Mouse (Mus musculus) small intestine, adult 2 months (tissue): Measurements from ENCODE around the gene Gm10663. TPM values are rescaled to one million over a fixed set of nuclear protein-coding genes. Genes with fewer than 3 reads are reported as not detected.

Source experiments
- H3K27ac ChIP-seq: fragments of 200-500 bp; 2 replicates; pipeline ENCODE4 v1.5.1; 2012; ENCODE audit warnings: low read depth, low read length, control low read depth, inconsistent platforms; ENCODE audit not compliant: insufficient read depth
- H3K27me3 ChIP-seq: fragments of 200-500 bp; 2 replicates; pipeline ENCODE4 v1.6.1; 2012; ENCODE audit warnings: mild to moderate bottlenecking, moderate library complexity, low read length, inconsistent platforms; ENCODE audit not compliant: control insufficient read depth, insufficient read depth
- H3K36me3 ChIP-seq: fragments of 200-500 bp; 2 replicates; pipeline ENCODE4 v1.6.1; 2012; ENCODE audit warnings: mild to moderate bottlenecking, low read length, control low read depth, inconsistent platforms; ENCODE audit not compliant: control insufficient read depth, insufficient read depth
- H3K4me1 ChIP-seq: fragments of 200-500 bp; 2 replicates; pipeline ENCODE4 v1.6.1; 2012; ENCODE audit warnings: low read length, inconsistent platforms, mixed read lengths; ENCODE audit not compliant: control insufficient read depth, insufficient read depth, insufficient read length
- H3K4me3 ChIP-seq: fragments of 200-500 bp; 2 replicates; pipeline ENCODE4 v1.5.1; 2012; ENCODE audit warnings: low read depth, mild to moderate bottlenecking, control low read depth, inconsistent platforms, low read length, moderate library complexity
- CTCF ChIP-seq: fragments of 200-500 bp; IDR thresholded peaks from 2 replicates; pipeline ENCODE4 v1.5.1; 2012; ENCODE audit warnings: low read depth, mild to moderate bottlenecking, control low read depth, inconsistent platforms, low read length, moderate library complexity, mixed read lengths; ENCODE audit not compliant: insufficient replicate concordance, insufficient read length; ENCODE audit errors: extremely low read depth
- POLR2A ChIP-seq: fragments of 200-500 bp; IDR thresholded peaks from 2 replicates; pipeline ENCODE4 v1.6.1; 2012; ENCODE audit warnings: low read depth, mild to moderate bottlenecking, control low read depth, inconsistent platforms, low read length, moderate library complexity
- WGBS: fragments of 180-500 bp; shearing (Covaris S2); methylation state at CpG from one replicate; pipeline ENCODE4 v1.1.7; 2018; 5-methylcytosine and 5-hydroxymethylcytosine counted together
- polyA plus RNA-seq: library from polyadenylated mRNA; depleted of rRNA; stranded (reverse); fragments of >200 nt; gene quantifications from 2 replicates; pipeline ENCODE4 v1.2.3, GENCODE M21; 2012; rRNA removed

Gm10663 gene
- polyA plus RNA-seq, 1 experiment, result not detected

- 92% methylated on average over 25 of the region's 25 CpGs for WGBS
- H3K4me1 ChIP-seq, result 0 out of 2 replicates have a peak, but pooled peaks cover 2% of the 10 kb centered on the region
- H3K27ac ChIP-seq, result no peak overlapping the region
- peaks cover 18% of the 10 kb centered on the region for H3K36me3 ChIP-seq
- TF ChIP-seq POLR2A (no peak), CTCF (no peak)
- no peak overlapping the region for H3K4me3 ChIP-seq
- H3K27me3 ChIP-seq, result no peaks in the 10 kb centered on the region
Observed at GRCm38 (mm10) chr8:65107936-65108718, 33.3 kb downstream of the Gm10663 start.

DNA sequence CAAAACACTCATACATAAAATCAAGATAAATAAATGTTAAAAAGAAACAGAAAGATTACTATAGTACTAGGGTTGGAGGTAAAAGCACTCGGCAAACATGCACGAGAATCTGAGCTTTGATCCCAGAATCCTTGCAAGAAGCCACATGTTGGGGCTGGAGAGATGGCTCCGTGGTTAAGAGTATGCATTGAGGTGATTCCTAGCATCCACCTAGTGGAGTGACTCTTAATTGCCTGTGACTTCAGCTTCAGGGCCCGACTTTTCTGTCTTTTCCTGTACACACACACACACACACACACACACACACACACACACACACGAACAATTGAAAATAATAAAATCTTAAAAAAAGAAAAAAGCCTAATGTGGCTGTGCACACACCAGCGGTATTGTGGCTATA, 34.1 kb downstream of the Gm10663 start:
- WGBS, result 71% methylated on average over 6 of the region's 6 CpGs
- no peaks in the 10 kb centered on the region for H3K27me3 ChIP-seq

DNA sequence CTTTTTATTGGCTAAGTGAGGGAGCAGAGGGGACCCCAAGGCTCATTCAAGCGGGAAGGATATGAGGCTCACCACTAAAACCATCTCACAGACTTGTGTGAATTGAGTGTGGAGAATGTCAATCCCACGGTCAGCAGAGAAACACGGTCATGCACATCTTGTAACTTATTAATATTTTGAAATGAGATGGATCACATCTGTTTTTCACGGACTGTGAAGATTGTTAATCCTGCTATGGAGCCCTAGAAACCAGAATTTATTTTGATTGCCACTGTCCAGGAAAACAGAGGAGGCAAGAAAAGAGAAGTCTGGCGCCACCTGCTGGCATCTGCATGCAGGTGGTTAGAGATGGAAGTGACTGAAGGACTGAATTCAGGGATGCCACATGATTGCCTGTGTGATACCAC, 35.5 kb downstream of the Gm10663 start:
- Histone ChIP-seq H3K36me3 (peaks cover 6% of the 10 kb centered on the region), H3K27me3 (no peaks in the 10 kb centered on the region), H3K4me1 (0 out of 2 replicates have a peak, but pooled peaks cover 2% of the 10 kb centered on the region), H3K4me3 (no peak overlapping the region), H3K27ac (no peak overlapping the region)
- 51% methylated on average over 5 of the region's 5 CpGs for WGBS
- TF ChIP-seq CTCF (peak; percentile 77; the same call in 1 of the 2 replicates), POLR2A (no peak)

More for the DNA sequence above, 34.1 kb downstream of the Gm10663 start:
- Histone ChIP-seq H3K4me1 (0 out of 2 replicates have a peak, but pooled peaks cover 2% of the 10 kb centered on the region), H3K27ac (no peak overlapping the region), H3K4me3 (no peak overlapping the region), H3K36me3 (peaks cover 13% of the 10 kb centered on the region)
- TF ChIP-seq POLR2A, result no peak
- TF ChIP-seq CTCF, result no peak

GRCm38 (mm10) chr8:65112092-65112491, 37.3 kb downstream of the Gm10663 start:
- no peak overlapping the region for H3K4me3 ChIP-seq
- WGBS, result 53% methylated on average over 6 of the region's 6 CpGs
- no peak for TF ChIP-seq CTCF
- TF ChIP-seq POLR2A, result no peak
- peaks cover 3% of the 10 kb centered on the region; the same call in 1 of the 2 replicates for H3K36me3 ChIP-seq
- H3K27me3 ChIP-seq, result no peaks in the 10 kb centered on the region
- 0 out of 2 replicates have a peak, but pooled peaks cover 2% of the 10 kb centered on the region for H3K4me1 ChIP-seq
- H3K27ac ChIP-seq, result no peak overlapping the region

DNA sequence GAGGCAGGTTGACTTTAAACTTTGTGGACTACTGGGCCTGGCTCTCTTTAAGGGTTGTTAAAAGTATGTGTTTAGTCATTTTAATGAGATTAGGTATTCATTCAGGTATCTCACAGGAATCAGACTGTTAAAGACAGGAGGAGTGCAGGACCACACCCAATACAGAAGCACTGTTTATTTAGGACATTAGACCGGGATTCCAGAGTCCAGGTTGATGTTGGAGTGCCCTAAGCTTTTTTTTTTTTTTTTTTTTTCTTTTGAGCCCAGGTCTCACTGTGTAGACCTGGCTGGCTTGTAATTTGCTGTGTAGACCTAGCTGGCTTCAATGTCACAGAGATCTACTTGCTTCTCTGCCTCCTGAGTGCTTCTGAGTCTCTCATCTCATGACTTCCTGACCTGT, 51.2 kb downstream of the Gm10663 start:
- Histone ChIP-seq H3K27me3 (no peaks in the 10 kb centered on the region), H3K27ac (peak overlapping the region; percentile 99), H3K36me3 (0 out of 2 replicates have a peak, but pooled peaks cover 2% of the 10 kb centered on the region), H3K4me3 (peak overlapping the region; percentile 24; the same call in 1 of the 2 replicates), H3K4me1 (no peaks in the 10 kb centered on the region)
- TF ChIP-seq CTCF (no peak), POLR2A (no peak)
- 26% methylated on average over 1 of the region's 1 CpGs for WGBS

DNA sequence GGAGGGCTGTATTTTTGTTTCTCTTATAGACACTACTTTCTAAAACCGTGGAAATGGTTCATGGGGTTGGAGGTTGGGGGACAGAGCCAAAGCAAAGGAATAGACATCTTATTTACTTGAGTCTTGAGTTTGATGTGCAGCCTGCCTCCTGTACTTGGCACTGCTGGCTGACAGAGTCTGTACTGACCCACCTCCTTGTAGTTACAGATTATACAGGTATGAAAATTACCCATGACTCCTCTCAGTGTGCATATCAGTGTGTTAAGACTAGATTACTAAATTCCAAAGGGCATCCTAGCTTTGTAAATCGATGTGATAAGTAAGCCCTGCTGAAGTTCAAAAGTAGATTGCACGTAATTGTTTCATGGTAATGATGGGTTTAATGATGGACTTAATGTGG, 51.6 kb downstream of the Gm10663 start:
- peak overlapping the region; percentile 24; the same call in 1 of the 2 replicates for H3K4me3 ChIP-seq
- H3K27ac ChIP-seq, result peak overlapping the region; percentile 99
- no peaks in the 10 kb centered on the region for H3K4me1 ChIP-seq
- TF ChIP-seq POLR2A, result no peak
- no peak for TF ChIP-seq CTCF
- WGBS, result 28% methylated on average over 3 of the region's 3 CpGs
- H3K27me3 ChIP-seq, result no peaks in the 10 kb centered on the region
- 0 out of 2 replicates have a peak, but pooled peaks cover 2% of the 10 kb centered on the region for H3K36me3 ChIP-seq

Other genes with a start within 250 kb of the Gm10663 start
- gene Klhl2, start 225.0 kb upstream of the Gm10663 start, polyA plus RNA-seq, result 5.3 and 6.0 TPM in 2 replicates
- 15.5 and 40.3 TPM in 2 replicates for gene Tmem192, start 127.8 kb upstream of the Gm10663 start, polyA plus RNA-seq
- gene Trim75, start 87.2 kb upstream of the Gm10663 start, polyA plus RNA-seq, result not detected in 2 replicates
- not detected in 2 replicates for gene Trim61, start 56.5 kb upstream of the Gm10663 start, polyA plus RNA-seq
- gene Trim60, start 56.4 kb upstream of the Gm10663 start, polyA plus RNA-seq, result not detected in 2 replicates
- gene Apela, start 37.7 kb upstream of the Gm10663 start, polyA plus RNA-seq, result not detected in 2 replicates
- 2.9 and 3.6 TPM in 2 replicates for gene BC030870, start 54.5 kb downstream of the Gm10663 start, polyA plus RNA-seq